Mouse (Mus musculus) heart, adult 2 months (tissue): ENCODE data around the gene Ubl7.

Experiments
- CTCF ChIP-seq: fragments of 200-600 bp; IDR thresholded peaks from 2 replicates; pipeline ENCODE4 v1.8.1; 2022; ENCODE audit warnings: antibody characterized with exemption, mild to moderate bottlenecking, moderate library complexity
- POLR2A ChIP-seq: fragments of 200-500 bp; IDR thresholded peaks from 2 replicates; pipeline ENCODE4 v1.6.1; 2011; ENCODE audit warnings: mild to moderate bottlenecking, low read depth, low read length, control low read depth; ENCODE audit not compliant: insufficient read depth

DNA sequence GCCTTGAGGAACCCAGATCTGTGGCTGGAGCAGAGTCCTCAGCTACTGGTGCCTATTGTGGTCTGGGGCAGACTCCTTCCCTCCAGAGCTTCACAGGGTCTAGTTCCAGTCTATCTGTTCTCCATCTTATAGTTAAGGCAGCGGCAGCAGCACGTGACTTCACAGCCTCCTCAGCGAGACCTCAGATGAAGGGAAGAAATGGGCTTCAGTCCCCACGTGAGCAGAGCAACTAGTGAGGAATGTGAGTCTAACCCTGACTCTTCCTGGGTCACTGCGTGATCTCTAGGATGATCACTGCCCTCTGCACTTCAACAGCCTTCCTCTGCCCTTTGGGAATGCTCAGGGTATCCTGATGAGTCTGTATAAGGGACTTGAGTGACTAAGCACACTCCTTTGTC lies 53.2 kb downstream of the Ubl7 start:
- TF ChIP-seq POLR2A = no peak
- no peak for TF ChIP-seq CTCF
